ENCODE assay signal across 20 mouse cellular contexts in genomic region chr11:8602606-8603005, GRCm38 (mm10).
DNase-seq lines count a peak whose midpoint lies in the region; ATAC-seq and TF ChIP-seq lines count a peak whose summit lies in the region.
"Had no signal": no experiment of that assay in that cellular context is flagged by ENCODE, and none has a peak within 500 bp of the region (broad histone marks: within the 10 kb centered on the region; RNA-seq: fewer than 3 reads in every experiment).

No protein-coding gene starts in this region.

- H3K9ac ChIP-seq in lung, embryonic 15.5 days, result no peak overlapping the region
- H3K9ac ChIP-seq: heart, embryonic 13.5 days; liver, postnatal 0 days; neural tube, embryonic 15.5 days had no signal

- ATAC-seq in lung, embryonic 15.5 days (ENCODE audit: borderline replicate concordance, extremely low read depth, low FRiP score, low TSS enrichment), result 0 out of 2 replicates have a peak, but pooled peaks have one; percentile 4
- ATAC-seq: liver, postnatal 0 days had no signal

- no peak for TF ChIP-seq POLR2A in lung, adult 2 months (IDR thresholded peaks at IDR 0.05; ENCODE audit: borderline replicate concordance, extremely low read depth, low read depth, low read length)

- DNase-seq in cerebellum, adult 11-12 months, result peak; percentile 12
- DNase-seq in cerebellum, adult 18-20 months, result no peak
- DNase-seq in gastrocnemius, adult 18-20 months (ENCODE audit: low spot score), result peak; percentile 23
- no peak for DNase-seq in gastrocnemius, postnatal 36 days
- DNase-seq in lung, adult 2 months, result no peak
- no peak for DNase-seq in spleen, postnatal 14 days (ENCODE audit: low spot score in 2 of 2)
- DNase-seq: adrenal gland, postnatal 14 days; embryo, embryonic 11 days; heart, adult 11 months; heart, postnatal 36 days; liver; liver, postnatal 0 days; lung, postnatal 36 days; right cerebral cortex, postnatal 4 days had no signal

- no peaks in the 10 kb centered on the region for H3K9me3 ChIP-seq in lung, embryonic 15.5 days
- H3K9me3 ChIP-seq: heart, embryonic 13.5 days; midbrain, embryonic 10.5 days; neural tube, embryonic 15.5 days had no signal

- TF ChIP-seq CTCF in lung, adult 2 months (IDR thresholded peaks at IDR 0.05; ENCODE audit: insufficient read depth, low read length), result no peak

- H3K27ac ChIP-seq in lung, embryonic 15.5 days, result no peak overlapping the region
- peak overlapping the region; percentile 88 for H3K27ac ChIP-seq in macrophage
- H3K27ac ChIP-seq: heart, embryonic 13.5 days; midbrain, embryonic 10.5 days; neural tube, embryonic 15.5 days had no signal

- peaks cover 15% of the 10 kb centered on the region for H3K4me1 ChIP-seq in lung, embryonic 15.5 days
- no peaks in the 10 kb centered on the region for H3K4me1 ChIP-seq in lung, adult 2 months (ENCODE audit: control insufficient read depth, insufficient read depth, low read length)

- intact Hi-C loops in gastrocnemius, postnatal 36 days (cut with DNase I), result no loop called here

- WGBS in lung, embryonic 15.5 days, result 77% methylated on average over 1 of the region's 1 CpGs
- 77% methylated on average over 1 of the region's 1 CpGs for WGBS in lung, adult 2 months
- 88% methylated on average over 1 of the region's 1 CpGs for WGBS in macrophage (ENCODE audit: missing documents)

- peaks cover 27% of the 10 kb centered on the region for H3K36me3 ChIP-seq in lung, embryonic 15.5 days
- peaks cover 15% of the 10 kb centered on the region; the same call in 1 of the 2 replicates for H3K36me3 ChIP-seq in macrophage (ENCODE audit: inconsistent target)
- H3K36me3 ChIP-seq: neural tube, embryonic 15.5 days had no signal

- H3K27me3 ChIP-seq in lung, embryonic 15.5 days, result no peaks in the 10 kb centered on the region
- H3K27me3 ChIP-seq: heart, embryonic 13.5 days; neural tube, embryonic 15.5 days had no signal

- no peak overlapping the region for H3K4me2 ChIP-seq in lung, embryonic 15.5 days
- H3K4me2 ChIP-seq: heart, embryonic 13.5 days; neural tube, embryonic 15.5 days had no signal

- no peak overlapping the region for H3K4me3 ChIP-seq in lung, embryonic 15.5 days
- no peak overlapping the region for H3K4me3 ChIP-seq in lung, adult 2 months (replicated peaks; ENCODE audit: extremely low read depth, low read depth, low read length)
- H3K4me3 ChIP-seq in macrophage (ENCODE audit: inconsistent target), result no peak overlapping the region
- H3K4me3 ChIP-seq: heart, embryonic 13.5 days; midbrain, embryonic 10.5 days; myocyte; neural tube, embryonic 15.5 days had no signal

- H3K79me2 ChIP-seq in macrophage (ENCODE audit: inconsistent target), result peaks cover 95% of the 10 kb centered on the region

Comparison
In these comparisons a context has a peak if more than half of its experiments do, and no peak if none do; other contexts are left out.
1. DNase-seq: peak in cerebellum, adult 11-12 months (single experiment) and gastrocnemius, adult 18-20 months (single experiment); none in cerebellum, adult 18-20 months (0 of 2), gastrocnemius, postnatal 36 days (0 of 2), lung, adult 2 months (single experiment) and spleen, postnatal 14 days (0 of 2).